Mouse (Mus musculus) liver, embryonic 16.5 days (tissue): ENCODE measurements around the gene Pten. TPM values are rescaled to one million over a fixed set of nuclear protein-coding genes. Genes with fewer than 3 reads are reported as not detected.

Source experiments
- ATAC-seq: fragments of 200-750 bp; cut with Nextera tagmentation; 2 replicates; pipeline ENCODE4 v1.8.0; 2017; ENCODE audit warnings: low read depth, mild to moderate bottlenecking, moderate number of reproducible peaks, moderate library complexity
- H3K27ac ChIP-seq: fragments of 300-500 bp; sonication (generic); 2 replicates; pipeline ENCODE4 v1.5.1; 2014; ENCODE audit warnings: mild to moderate bottlenecking, low read length
- H3K27me3 ChIP-seq: fragments of 300-500 bp; sonication (generic); 2 replicates; pipeline ENCODE4 v1.6.1; 2014; ENCODE audit warnings: low read depth, low read length, mixed read lengths; ENCODE audit not compliant: control insufficient read depth, insufficient read depth
- H3K36me3 ChIP-seq: fragments of 300-500 bp; sonication (generic); 2 replicates; pipeline ENCODE4 v1.6.1; 2014; ENCODE audit warnings: mild to moderate bottlenecking; ENCODE audit not compliant: control insufficient read depth, insufficient read depth
- H3K4me1 ChIP-seq: fragments of 300-500 bp; sonication (generic); 2 replicates; pipeline ENCODE4 v1.6.1; 2014; ENCODE audit warnings: low read depth, low read length, mixed read lengths; ENCODE audit not compliant: control insufficient read depth
- H3K4me2 ChIP-seq: fragments of 300-500 bp; sonication (generic); 2 replicates; pipeline ENCODE4 v1.6.1; 2014; ENCODE audit warnings: low read depth, low read length, mixed read lengths
- H3K4me3 ChIP-seq: fragments of 300-500 bp; sonication (generic); 2 replicates; pipeline ENCODE4 v1.5.1; 2014; ENCODE audit warnings: low read depth, mild to moderate bottlenecking, low read length
- H3K9ac ChIP-seq: fragments of 300-500 bp; sonication (generic); 2 replicates; pipeline ENCODE4 v1.6.1; 2014; ENCODE audit warnings: low read depth, low read length
- H3K9me3 ChIP-seq: fragments of 300-500 bp; sonication (generic); replicated peaks from 2 replicates; pipeline ENCODE4 v1.6.1; 2016; ENCODE audit warnings: low read length; ENCODE audit not compliant: control insufficient read depth
- WGBS: fragments of 180-500 bp; shearing (Covaris S2); extraction: QIAGEN DNeasy Blood & Tissue Kit; methylation state at CpG from one replicate; pipeline ENCODE4 v1.1.7; 2014; ENCODE audit not compliant: insufficient replicate concordance; 5-methylcytosine and 5-hydroxymethylcytosine counted together
- polyA plus RNA-seq: library from polyadenylated mRNA; unstranded; fragments of >200 nt; fragmentation: Nextera tagmentation; extraction: Ambion mirVana; gene quantifications from 2 replicates; pipeline ENCODE4 v1.2.1, GENCODE M21; 2015

The Pten gene
- polyA plus RNA-seq, 1 experiment from 2014 or later, result 2.2 TPM

DNA sequence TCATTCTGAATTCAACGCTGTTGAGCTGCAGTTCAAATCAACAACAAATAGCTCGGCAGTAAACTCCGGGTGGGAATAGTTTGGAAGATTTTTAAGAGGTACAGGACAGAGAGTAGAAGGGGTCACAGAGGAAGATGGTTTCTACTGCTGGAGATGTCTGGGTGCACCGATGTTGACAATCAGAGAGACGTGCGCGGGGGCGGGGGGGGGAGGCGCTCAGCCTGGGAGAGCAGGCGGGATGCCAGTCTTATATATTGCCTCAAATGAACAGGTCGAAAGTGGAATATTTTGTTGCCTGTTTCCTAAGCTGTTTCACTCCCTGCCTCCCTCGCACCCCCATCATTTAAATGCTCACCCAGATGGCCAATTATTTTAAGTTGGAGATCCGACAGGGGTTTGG, 109.5 kb downstream of the Pten start:
- Histone ChIP-seq H3K4me2 (no peak overlapping the region), H3K27me3 (no peaks in the 10 kb centered on the region), H3K9me3 (no peaks in the 10 kb centered on the region), H3K27ac (no peak overlapping the region), H3K4me3 (no peak overlapping the region), H3K9ac (no peak overlapping the region), H3K36me3 (no peaks in the 10 kb centered on the region), H3K4me1 (no peaks in the 10 kb centered on the region; the same call in 1 of the 2 replicates)
- WGBS, result 31% methylated on average over 13 of the region's 13 CpGs
- no peak for ATAC-seq

DNA sequence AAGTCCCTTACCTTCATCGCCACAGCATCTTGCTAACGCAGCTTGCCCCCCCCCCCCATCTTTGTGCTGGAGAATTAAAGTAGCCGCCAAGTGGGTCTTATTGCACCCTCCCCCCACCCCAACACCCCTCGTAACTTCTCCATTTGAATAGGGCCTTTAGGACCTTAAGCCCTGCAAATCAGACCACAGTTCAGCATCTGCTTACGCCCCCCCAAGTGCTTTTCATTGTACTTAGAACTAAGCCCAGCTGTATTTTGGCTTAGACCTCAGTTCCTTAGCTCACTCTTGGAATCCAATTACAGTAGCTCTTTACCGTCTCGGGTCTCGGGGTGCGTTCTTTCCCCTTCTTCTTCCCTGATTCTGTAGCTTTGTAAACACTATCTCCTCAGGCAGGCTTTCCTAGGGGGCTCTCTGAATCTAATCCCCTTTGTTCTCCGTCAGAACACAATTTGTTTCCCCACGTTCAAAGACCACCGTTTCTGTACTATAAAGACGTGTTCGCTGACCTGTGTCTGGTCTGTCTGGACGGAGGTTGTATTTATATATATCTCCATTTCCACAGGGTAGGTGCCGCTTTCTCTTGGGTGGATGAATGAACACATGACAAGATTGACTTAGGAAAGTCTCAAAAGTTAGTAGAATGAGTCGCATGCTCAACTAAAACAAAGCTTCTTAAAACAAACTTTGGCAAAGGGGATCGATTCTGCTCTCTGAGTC, 110.0 kb downstream of the Pten start:
- H3K27me3 ChIP-seq, result no peaks in the 10 kb centered on the region
- H3K27ac ChIP-seq, result no peak overlapping the region
- no peak for ATAC-seq
- H3K4me3 ChIP-seq, result no peak overlapping the region
- H3K9ac ChIP-seq, result no peak overlapping the region
- H3K9me3 ChIP-seq, result no peaks in the 10 kb centered on the region
- H3K4me2 ChIP-seq, result no peak overlapping the region
- no peaks in the 10 kb centered on the region; the same call in 1 of the 2 replicates for H3K4me1 ChIP-seq
- no peaks in the 10 kb centered on the region for H3K36me3 ChIP-seq
- WGBS, result 25% methylated on average over 18 of the region's 18 CpGs

DNA sequence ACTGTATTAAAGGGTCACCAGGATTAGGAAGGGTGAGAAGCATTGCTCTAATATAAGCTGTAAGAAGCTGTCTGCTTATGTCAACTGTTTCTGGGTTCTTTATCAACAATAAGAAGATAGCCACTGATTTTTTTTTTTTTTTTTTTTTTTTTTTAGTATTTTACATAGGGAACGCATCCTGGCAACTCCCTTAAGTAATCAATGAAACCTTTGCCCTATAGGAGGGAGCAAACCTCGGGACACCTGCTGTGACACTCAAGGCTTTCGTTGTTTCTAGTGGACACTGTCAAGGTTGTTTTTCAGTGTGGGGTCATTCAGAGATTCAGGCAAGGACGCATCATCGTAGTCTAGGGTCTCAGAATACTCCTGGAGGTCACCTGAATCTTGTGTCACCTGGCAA, 111.3 kb downstream of the Pten start:
- ATAC-seq, result no peak
- H3K27ac ChIP-seq, result no peak overlapping the region
- H3K9me3 ChIP-seq, result no peaks in the 10 kb centered on the region
- no peaks in the 10 kb centered on the region; the same call in 1 of the 2 replicates for H3K4me1 ChIP-seq
- H3K9ac ChIP-seq, result no peak overlapping the region
- H3K27me3 ChIP-seq, result no peaks in the 10 kb centered on the region
- H3K4me2 ChIP-seq, result no peak overlapping the region
- 56% methylated on average over 5 of the region's 5 CpGs for WGBS
- H3K36me3 ChIP-seq, result no peaks in the 10 kb centered on the region
- H3K4me3 ChIP-seq, result no peak overlapping the region

DNA sequence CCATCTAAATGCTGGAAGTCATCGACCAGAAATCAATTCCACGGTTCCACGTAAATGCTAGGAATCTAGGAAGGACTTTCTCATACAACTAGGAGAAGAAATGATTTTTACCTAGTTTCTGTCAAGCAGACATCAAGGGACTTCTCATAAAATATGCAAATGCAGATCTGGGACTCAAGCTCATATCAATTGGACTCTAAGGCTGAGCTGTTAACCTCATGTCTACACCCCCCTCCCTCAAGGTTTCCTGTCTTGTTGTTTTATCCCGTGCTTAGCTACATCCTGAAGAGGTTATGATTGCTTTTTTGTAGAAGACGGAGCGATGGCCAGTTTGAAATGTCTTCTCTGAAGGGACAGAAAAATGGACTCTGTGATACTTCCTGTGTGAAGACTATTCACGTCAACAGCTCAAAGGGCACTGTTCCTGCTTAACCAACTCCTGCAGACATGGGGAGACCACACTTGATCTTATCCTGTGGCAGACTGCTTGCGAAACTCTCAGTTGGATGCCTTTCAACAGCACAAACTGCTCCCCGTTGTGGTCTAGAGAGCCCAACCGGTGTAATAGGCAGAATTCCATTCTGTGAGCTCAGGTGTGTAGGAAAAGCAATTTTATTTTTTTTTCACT, 111.9 kb downstream of the Pten start:
- H3K27ac ChIP-seq, result no peak overlapping the region
- ATAC-seq, result no peak
- WGBS, result 14% methylated on average over 10 of the region's 10 CpGs
- no peak overlapping the region for H3K4me2 ChIP-seq
- no peaks in the 10 kb centered on the region for H3K27me3 ChIP-seq
- H3K9me3 ChIP-seq, result no peaks in the 10 kb centered on the region
- no peaks in the 10 kb centered on the region for H3K36me3 ChIP-seq
- no peak overlapping the region for H3K4me3 ChIP-seq
- H3K4me1 ChIP-seq, result no peaks in the 10 kb centered on the region; the same call in 1 of the 2 replicates
- no peak overlapping the region for H3K9ac ChIP-seq

DNA sequence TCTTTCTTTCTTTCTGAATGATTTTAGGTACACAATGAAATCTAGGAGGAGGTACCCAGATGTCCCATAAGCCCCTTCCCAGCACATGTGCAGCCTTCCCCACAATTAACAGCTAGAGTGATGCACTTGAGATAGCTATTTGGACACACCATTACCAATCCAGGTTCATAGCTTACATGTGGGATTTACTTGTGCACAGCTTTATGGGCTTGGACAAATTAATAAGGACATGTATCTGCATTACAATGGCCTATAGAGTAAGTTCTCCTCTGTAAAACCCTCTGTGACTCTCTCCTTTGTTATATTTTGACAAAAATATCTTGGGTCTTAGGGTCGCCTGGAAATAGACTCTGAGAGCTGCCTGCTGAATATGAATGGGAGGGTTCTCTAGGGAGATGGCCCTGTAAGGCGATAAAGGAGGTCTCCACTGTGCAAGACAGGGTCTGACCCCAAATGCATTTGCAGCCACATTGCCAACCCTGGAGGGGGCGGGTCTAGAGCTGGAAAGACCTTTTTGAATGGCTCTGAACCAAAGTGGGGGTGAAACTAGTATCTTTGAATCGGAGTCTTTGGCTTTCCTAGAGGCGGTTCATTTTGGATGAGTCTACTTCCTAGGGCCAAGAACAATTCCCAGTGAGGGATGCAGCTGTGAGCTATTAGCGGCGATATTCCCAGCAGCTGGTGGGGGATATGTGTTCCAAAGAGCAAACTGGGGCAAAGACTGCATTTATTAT, 116.8 kb downstream of the Pten start:
- Histone ChIP-seq H3K9ac (no peak overlapping the region), H3K4me1 (no peaks in the 10 kb centered on the region; the same call in 1 of the 2 replicates), H3K4me3 (no peak overlapping the region), H3K27me3 (no peaks in the 10 kb centered on the region), H3K27ac (no peak overlapping the region), H3K9me3 (no peaks in the 10 kb centered on the region), H3K4me2 (no peak overlapping the region), H3K36me3 (no peaks in the 10 kb centered on the region)
- 67% methylated on average over 7 of the region's 7 CpGs for WGBS
- no peak for ATAC-seq

Other genes starting within 250 kb of the Pten start
- 6.7 and 9.3 TPM in 2 replicates for gene Papss2, start 161.7 kb upstream of the Pten start, polyA plus RNA-seq
- gene Atad1, start 17.7 kb upstream of the Pten start, polyA plus RNA-seq, result 20.8 and 21.6 TPM in 2 replicates